Mouse (Mus musculus) ovary, adult 18-20 months (tissue): ENCODE data around the gene Plppr3.

Source experiments
- DNase-seq: peaks from one replicate; pipeline ENCODE4 v3.0.0; 2022; ENCODE audit warnings: low spot score, mixed read lengths

Gene Plppr3

DNA sequence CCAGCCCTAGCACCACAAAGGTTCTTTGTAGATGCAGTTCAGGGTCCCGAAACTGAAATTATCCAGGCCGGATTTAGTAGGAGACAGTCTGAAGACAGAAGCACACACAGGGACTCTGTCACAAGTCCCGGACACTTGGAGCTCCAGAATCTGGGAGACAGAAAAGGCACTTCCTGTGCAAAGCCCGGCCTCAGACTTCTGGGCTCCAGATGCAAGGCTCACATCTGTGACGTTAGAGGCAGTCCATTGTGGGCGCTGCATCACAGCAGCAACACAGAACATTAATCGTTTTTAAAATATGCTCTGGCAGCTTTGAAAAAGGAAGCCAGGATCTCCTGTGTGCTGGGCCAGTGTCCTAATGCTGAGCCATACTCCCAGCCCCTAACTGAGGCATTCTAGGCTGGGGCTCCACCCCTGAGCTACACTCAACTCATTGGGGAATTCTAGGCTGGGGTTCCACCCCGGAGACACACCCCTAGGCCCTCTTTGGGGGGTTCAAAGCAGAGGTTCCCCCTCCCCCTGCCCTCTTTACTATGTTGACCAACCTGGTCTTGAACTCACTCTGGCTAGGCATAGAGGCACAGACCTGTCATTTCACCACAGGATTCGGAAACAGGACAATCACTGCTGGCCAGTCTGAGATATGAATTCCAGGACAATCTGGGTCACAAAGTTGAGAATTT lies 22.2 kb downstream of the Plppr3 start:
- DNase-seq, result no peak

DNA sequence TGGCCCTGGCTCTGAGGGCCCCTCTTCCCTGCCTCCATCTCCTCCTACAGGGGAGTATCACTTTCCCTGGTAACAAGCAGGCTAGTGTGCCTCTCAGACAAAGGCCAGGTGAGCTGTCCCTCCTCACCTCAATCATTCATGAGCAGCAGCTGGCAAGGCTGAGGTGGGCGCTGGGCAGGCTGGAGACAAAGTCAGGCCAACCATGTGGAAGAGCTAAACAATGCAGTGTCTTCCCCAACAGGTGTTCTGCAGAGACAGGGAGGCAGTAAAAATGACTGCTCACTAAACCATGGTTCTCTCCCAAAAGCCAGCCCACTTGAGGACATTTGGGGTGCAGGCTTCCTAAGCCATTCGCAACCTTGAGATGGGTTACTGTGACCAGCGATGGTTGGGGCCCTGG lies 22.8 kb downstream of the Plppr3 start:
- no peak for DNase-seq

DNA sequence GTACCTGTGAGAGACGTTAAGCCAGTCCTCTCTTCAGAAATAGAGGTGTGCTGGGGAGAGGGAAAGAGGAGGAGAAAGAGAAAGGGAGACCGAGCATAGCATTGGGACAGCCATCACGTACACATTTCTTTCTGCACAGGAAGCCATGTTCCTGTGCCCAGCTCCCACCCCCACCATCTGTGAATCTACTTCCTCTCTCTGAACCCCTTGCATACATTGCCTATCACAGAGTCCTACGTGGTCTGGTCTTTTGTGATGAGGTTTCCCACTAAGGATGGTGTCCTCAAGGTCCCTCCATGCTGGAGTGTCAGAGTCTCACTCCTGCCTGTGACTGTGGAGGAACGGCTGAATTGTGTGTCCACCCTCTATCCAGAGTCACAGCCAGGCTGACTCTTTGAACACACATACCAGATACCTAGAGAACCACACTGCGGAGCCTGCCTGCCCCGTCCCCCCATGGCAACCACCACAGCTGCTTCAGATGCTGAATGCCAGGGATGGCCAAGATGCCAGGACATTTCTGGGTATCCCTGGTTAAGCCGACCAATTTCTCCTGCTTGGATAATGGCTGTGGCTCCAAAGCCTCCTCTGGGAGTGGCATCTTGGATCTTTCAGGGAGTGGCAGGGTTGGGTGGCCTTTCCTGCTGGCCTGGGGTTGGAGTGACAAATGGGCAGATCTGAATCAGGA lies 24.3 kb downstream of the Plppr3 start:
- no peak for DNase-seq

DNA sequence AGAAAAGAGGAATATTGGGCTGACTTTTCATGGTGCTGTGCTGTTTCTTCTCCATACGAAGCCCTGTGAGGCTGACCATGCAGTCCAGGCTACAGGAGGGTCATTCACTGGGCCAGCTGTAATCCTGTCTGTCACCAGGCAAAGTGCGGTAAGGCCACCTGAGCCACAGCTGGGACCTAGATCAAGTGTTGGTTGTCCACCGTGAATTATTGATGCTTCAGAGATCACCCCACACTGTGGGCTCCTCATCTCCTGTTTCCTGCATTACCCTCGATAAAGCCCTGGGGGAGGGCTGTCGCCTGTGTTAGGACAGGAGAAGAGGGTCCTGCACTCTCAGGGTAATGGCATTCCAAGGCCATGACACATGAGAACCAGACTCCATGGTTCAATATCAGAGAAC lies 27.9 kb downstream of the Plppr3 start:
- no peak for DNase-seq

DNA sequence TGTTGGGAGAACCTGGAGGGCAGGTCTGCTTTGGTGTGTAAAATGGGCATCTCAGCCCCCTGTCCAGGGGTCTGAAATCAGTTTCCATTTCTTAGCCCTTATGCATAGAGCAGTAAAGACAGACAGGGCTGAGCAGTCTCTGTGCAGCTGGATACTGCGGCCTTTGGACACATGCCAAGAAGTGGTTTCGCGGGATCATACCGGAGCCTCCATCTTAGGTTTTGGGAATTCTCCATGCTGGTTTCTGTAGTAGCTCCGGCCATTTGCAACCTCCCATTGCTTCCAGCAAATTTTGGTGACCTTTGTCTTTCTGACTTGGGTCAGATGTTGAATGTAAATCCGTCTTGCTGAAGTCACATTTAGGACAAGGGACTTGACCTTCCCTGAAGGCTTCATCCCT lies 31.0 kb downstream of the Plppr3 start:
- no peak for DNase-seq

DNA sequence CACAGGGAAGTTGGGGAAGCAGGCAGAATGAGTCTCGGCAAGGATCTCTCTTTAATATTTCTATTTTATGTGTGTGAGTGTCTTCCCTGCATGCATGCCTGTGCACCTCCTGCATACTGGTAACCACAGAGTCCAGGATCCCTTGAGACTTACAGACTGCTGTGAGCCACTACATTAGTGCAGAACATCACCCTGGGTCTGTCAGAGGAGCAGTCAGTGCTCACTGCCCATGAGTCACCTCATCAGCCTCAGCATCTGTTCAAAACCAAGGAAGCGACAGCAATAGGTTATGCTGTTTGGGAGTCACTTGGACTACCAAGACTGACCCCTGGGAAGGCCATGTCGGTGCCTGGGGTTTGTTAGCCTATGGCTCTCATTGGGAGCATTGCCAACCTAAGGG lies 32.1 kb downstream of the Plppr3 start:
- no peak for DNase-seq

DNA sequence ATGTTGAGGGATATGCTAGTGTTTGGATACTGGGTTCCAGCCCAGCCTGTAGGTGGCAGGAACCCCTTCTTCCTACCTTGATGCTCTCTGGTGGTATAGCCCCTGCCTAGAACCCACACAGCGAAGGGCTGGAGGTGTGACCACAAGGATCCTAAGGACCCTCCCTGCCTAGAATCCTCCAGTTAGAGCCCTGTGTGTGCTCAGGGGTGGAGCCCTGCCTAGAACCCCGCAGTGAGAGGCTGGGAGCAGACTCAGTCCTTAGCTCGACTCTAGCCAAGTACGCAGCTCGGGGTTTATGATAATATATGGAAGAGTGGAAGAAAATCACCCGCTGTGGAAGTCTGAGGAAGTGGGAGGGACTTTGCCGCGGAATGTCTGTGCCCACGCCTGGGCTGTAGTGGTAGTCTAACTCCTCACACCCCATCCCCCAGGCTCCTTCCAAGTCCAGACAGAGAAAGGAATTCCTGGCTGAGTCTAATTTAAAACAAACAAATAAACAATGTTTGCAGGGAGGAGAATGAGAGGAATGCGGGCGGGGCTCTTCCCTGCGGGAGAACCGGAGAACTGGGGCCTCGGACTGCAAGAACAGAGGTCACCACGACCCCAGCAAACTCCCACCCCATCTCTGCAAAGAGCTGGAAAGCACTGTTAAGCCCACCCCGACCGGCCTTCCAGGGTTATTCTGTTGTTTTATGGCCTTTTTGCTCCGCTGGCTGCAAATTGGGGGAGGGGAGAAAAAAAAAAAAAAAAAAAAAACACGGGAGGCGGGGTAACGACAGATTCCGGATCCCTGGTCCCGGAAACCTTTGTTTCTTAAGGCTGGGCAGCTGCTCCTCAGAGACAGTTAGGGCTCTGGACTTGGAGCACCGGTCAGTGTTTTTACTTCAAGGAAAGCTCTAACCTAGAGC lies 33.5 kb downstream of the Plppr3 start:
- DNase-seq, result peak; percentile 67

DNA sequence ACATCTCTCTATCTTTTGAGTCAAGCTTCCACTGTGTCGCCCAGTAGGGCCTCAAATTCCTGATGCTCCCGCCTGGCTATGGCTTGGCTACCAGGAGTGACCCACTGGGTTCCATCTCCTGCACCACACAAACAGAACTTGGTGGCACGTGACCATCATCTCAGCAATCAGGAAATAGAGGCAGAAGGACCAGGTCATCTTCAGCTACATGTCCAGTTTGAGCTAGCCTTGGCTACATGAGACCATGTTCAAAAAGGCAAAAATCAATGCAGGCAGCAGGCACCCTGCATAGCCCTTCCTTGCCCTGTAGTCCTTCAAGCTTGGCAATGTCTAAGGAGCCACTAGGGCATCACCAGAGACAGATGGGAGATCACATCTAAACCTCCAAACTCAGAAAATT lies 34.3 kb downstream of the Plppr3 start:
- no peak for DNase-seq

DNA sequence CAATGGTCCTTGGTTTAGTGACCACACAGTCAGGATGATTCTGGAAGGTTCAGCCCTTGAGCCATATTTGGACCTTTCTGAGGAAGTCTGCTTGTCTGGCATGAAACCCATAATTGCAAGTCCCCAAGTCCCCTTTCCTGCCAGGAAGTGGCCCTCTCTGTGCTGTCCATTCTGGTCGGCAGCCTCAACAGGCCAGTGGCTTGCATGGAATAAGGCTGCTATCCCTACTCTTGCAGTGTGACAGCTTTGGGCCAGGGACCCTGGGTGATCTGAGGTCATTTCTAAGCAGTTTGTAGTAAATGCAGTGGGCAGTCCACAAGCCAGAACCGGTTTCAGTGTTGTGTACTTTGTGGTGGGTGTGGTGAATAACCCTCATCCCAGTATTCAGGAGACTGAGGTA lies 36.3 kb downstream of the Plppr3 start:
- DNase-seq, result no peak

DNA sequence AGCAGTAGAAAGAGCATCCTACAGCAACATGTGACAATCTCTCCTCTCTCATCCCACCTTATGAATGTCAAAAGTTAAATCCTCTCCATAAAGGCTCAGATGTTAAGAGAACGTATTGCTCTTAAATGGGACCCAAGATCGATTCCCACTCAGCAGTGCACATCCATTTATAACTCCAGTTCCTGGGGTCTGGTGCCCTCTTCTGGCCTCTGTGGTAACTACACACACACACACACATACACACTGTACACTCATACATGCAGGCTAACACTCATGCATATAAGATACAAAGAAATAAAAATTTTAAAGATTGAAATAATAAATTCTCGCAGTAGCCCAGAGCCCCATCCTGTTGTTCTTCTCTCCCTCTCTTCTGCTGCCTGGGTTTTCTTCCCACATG lies 37.5 kb downstream of the Plppr3 start:
- no peak for DNase-seq

DNA sequence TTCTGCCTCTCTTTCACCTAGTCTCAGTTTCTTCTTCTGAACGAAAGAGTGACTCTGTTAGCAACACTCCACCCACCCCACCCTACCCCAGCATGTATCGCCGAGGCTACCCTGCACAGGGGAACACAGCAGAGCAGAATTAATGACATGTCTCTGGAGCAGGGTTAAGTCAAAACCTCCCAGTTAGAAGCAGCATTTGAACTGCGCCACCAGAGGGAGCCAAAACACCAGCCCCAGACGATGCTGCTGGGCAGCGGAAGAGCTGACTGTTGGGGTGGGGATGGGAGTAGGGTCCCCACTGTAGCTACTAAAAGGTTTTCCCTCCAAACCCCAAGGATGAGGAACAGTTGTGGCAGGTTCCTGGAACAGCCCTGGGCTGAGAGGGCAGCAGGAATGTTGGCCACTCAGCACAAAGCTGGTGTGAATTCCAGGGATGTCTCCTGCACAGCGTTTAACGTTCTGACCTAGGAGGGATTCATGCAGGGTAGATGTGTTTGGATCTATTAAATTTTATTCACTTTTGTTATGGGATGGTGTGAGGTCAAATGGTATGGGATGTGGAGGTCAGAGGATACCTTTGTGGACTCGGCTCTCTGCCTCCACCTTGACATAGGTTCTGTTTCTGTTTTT lies 39.5 kb downstream of the Plppr3 start:
- DNase-seq, result no peak

DNA sequence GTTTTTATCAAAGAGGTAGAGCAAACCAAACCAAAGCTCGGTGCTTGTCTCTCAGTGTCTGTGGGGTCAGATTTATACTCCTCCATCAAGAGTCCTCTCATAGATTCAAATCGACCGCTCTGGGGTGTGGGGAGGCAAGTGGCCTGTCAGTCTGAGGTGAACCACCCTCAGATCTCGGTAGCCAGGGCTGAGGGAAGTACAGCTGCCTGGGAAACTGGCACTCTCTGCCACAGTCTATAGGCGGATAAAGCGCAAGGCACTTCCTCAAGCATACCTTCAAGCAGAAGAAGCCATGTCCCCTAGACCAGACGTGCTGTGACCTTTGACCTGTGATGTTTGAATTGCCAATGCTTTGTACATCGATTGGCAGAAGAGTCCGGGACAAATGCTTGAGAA lies 41.6 kb downstream of the Plppr3 start:
- no peak for DNase-seq

DNA sequence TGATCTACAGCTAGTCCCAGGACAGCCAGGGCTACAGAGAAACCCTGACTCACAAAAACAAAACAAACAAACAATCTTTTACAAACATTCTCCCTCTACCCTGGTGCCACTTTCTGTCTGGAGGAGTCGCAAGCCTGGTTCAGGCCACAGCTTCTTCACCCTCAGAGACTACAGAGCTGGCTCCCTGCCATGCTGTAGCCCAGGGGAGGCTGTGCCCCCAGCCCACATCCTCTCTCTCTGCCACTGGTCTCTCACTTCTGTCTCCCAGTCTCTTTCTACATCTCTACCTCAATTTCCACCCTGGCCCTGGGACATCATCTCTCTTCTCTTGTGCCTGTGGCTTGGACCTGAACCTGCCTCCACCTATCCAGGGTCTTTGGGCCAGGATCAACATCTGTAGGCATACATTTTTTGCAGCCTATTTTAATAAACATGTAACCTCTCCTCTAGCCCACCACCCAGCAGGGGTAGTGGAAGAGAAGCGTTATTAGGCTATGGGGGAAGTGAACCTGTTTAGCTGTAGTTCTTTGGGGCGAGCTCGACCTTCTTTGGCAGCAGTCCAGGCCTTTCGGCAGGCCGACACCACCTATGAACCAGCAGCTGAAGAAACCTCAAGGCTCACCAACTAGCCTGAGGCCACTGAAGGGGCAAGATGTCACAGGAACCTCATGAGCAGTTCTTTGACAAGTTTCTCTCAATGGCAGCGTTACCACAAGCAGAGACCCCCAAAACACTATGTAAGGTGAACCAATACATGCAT lies 42.2 kb downstream of the Plppr3 start:
- DNase-seq, result no peak

DNA sequence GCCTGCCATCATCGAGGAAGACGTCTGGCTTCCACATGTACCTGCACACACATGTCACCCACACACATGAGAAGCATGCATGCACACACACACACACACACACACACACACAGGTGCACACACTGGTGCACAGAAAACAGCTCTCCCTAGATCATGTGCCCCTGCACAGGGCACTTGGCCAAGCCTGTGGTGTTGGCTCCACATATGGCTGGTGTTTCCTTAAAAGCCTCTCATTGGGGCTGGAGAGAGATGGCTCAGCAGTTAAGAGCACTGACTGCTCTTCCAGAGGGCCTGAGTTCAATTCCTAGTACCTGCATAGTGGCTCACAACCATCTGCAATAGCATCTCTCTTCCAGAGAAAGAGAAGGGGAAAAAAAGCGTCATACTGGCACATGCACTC lies 42.9 kb downstream of the Plppr3 start:
- no peak for DNase-seq

DNA sequence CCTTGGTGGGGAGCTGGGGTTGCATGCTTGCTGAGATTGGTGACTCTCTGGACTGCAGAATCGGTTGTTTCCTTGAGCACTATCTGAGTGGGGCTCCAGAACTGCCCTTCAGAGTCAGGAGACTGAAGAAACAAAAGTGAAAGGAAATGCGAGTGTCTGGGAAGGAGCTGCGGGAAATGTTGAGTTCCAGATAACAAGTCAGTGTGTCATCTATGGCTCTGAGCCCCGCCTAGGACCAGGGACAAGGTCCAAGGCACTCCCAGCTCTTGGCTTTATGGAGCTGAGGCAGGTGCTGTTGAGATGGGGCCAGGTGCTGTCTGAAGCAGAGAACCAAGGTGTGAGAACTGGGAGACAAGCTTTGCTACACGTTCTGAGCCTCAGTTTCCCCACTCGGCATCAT lies 50.0 kb downstream of the Plppr3 start:
- no peak for DNase-seq

DNA sequence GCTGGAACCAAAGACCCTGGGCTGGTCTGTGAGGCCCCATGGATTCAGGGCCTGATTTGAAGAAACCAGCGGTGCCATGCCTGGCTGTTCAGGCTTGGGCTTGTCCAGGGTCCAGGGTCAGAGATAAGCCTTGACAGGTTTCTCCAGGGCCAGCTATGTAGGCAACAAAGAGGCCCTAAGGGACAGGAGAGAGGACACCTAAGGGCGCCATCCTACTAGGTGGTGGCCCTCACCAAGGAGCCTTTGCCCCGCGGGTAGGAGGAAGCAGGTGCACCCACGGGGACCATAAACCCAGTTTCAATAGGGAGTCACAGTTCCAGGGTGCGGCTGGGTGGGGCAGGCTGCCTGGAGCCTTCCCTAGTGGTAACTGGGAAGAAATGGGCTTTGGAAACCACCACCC lies 51.4 kb downstream of the Plppr3 start:
- no peak for DNase-seq

DNA sequence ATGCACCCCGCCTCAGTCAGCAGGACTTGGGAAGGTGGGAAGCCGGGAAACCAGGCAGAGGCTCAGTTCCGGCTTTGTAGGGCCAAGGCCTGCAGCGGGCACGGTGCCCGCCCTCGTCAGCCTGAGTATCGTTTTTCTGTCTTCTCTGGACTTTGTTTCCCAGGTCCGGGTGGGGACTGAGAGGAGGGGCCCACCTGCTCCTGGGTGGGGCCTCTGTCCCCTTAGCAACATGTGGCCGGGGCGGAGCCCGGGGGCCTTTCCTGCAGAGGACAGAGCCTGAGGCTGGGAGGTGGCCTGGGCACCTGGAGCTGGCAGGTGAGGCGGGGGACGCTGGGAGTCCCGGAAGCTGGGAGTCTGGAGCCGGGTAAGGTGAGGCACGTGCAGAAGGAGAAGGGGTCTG lies 52.1 kb downstream of the Plppr3 start:
- DNase-seq, result no peak

DNA sequence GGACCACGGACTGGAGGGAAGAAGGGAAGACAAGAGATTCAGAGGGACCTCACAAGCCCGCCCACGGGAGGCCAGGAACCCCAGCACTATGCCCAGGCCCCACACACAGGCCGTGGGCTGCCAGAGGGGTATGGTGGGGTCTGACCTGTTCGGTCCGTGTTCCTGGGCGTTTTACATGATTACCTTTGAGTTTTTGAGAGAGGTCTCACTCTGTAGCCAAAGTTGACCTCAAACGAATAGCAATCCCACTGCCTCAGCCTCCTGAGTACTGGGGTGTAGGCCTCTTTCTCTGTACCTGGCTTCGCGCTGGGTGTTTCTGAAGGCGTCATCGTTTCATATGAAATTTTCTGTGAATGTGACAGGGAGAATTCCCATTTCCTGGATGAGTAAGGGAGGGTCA lies 52.7 kb downstream of the Plppr3 start:
- no peak for DNase-seq

DNA sequence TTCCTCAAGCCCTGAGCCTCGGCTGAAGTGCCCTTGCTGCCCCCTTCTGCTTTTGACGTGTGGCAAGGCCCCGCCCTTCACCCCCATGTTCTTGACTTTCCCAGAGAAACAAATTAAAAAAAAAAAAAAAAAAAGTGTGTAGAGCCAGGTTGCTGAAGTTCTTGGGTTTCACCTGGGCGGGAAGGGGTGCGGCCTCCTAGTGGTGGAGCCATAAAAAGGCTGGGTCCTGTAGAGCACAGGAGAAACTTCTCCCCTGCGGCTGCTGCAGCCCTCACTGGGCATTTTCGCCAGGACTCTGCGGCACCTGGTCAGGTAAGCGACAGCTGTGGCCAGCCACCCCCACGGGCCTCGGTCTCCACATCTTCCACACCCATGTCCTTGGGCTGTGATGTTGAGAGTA lies 53.7 kb downstream of the Plppr3 start, which contains the start of gene Misp:
Gene Misp, plus strand, starts transcription at position 208 of the 400 bp plus-strand sequence.
- no peak for DNase-seq

DNA sequence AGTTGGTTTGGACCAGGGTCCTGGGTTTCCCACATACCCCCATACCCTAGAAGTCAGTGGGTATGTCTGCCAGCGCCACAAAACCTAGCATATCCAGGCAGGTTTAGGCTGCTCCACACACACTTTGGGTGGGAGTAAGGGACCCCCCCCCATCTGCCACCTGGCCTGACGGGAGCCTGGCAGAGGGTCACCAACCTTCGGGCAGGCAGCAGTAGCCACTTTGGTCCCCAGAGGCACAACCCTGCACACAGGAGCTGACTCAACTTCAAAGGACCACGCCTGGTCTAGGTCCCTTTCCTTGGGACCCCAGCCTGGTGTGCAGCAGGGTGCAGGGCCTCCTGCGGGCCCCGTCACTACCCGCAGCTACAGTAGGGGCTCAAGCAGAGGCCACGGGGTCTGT lies 54.2 kb downstream of the Plppr3 start:
- DNase-seq, result no peak

DNA sequence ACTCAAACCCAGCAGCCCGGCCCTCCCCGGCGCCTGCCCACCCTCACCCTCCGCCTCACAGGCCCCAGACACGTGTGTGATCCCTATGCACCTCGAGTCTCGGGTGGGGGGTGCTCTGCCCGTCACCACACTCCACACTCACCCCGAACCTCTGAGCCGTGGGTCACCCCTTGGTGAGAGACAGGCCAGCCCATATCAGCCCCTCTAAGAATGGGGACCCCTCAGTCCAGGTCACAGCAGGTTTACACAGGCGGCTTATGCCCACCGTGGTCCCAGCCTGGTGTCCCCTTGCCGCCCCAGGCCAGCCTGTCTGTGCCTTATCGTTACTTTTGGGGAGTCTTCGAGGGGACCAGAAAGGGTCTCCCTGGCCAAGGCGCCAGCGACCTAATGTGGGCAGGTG lies 54.8 kb downstream of the Plppr3 start:
- no peak for DNase-seq

DNA sequence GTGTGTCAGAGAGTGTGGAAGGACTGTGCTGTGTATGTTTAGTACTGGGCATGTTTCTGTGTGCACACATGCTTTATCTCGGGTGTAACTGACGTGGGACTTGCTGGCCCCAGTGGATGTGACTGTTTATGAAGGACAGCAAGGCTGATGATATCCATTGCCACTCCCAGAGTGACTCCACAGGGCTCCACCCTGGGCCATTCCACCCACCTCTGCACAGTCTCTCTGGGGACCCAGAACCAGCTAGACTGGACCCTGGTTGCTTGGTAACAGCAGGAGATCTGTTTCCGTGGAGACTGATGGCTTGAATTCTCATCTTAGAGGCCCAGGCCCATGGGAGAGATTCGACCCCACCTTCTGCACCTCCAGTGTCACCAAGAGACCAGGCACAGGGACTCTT lies 56.2 kb downstream of the Plppr3 start:
- DNase-seq, result no peak
